Mouse (Mus musculus) olfactory bulb, adult 2 months (tissue): ENCODE measurements around the gene Prkaa1.

ENCODE experiments used
- CTCF ChIP-seq: fragments of 200-500 bp; IDR thresholded peaks from 2 replicates; pipeline ENCODE4 v1.5.1; 2012; ENCODE audit warnings: low read depth, mild to moderate bottlenecking, low read length, moderate library complexity; ENCODE audit not compliant: insufficient read depth
- POLR2A ChIP-seq: fragments of 200-500 bp; IDR thresholded peaks from 2 replicates; pipeline ENCODE4 v1.6.1; 2012; ENCODE audit warnings: mild to moderate bottlenecking, low read depth, low read length, moderate library complexity; ENCODE audit not compliant: insufficient read depth

DNA sequence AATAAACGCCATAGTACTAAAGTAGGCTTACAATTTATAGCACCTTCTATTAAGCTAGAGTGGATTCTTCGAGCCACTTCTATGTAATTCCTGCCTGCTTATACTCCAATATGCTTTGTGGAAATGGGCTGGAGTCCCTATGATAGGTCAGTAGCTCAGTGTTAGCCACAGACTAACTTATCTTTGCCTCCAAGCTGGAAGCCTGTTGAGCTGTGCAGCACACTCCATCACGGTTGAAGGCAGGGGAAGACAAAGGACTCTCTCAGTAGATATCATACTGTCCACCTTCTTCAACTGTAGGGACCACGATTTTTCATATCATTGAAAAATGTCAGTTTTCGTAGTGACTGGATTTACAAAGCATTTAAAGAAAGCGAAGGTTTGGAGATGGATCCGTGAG is 3.8 kb upstream of the Prkaa1 start:
- TF ChIP-seq CTCF (no peak), POLR2A (no peak)
